Mouse (Mus musculus) heart, embryonic 12.5 days (tissue): ENCODE data around the gene Ano8. TPM values are rescaled to one million over a fixed set of nuclear protein-coding genes. Genes with fewer than 3 reads are reported as not detected.
"Not testable (repeated sequence)": the region's sequence is repeated elsewhere in the genome, so short reads cannot be mapped to it uniquely, and the experiment has no call there.

Experiments used
- ATAC-seq: fragments of 200-750 bp; cut with Nextera tagmentation; 2 replicates; pipeline ENCODE4 v1.8.0; 2017; ENCODE audit warnings: moderate TSS enrichment, moderate library complexity; ENCODE audit not compliant: insufficient number of reproducible peaks, low FRiP score
- H3K27ac ChIP-seq: fragments of 300-500 bp; sonication (generic); 2 replicates; pipeline ENCODE4 v1.5.1; 2016; ENCODE audit warnings: mild to moderate bottlenecking, moderate library complexity; ENCODE audit not compliant: poor library complexity, severe bottlenecking
- H3K27me3 ChIP-seq: fragments of 300-500 bp; sonication (generic); replicated peaks from 2 replicates; pipeline ENCODE4 v1.6.1; 2016; ENCODE audit warnings: mild to moderate bottlenecking, moderate library complexity
- H3K36me3 ChIP-seq: fragments of 300-500 bp; sonication (generic); 2 replicates; pipeline ENCODE4 v1.6.1; 2016; ENCODE audit warnings: mild to moderate bottlenecking, moderate library complexity
- H3K4me1 ChIP-seq: fragments of 300-500 bp; sonication (generic); replicated peaks from 2 replicates; pipeline ENCODE4 v1.6.1; 2016; ENCODE audit warnings: mild to moderate bottlenecking
- H3K4me2 ChIP-seq: fragments of 300-500 bp; sonication (generic); 2 replicates; pipeline ENCODE4 v1.6.1; 2016; ENCODE audit warnings: mild to moderate bottlenecking, moderate library complexity
- H3K4me3 ChIP-seq: fragments of 300-500 bp; sonication (generic); 2 replicates; pipeline ENCODE4 v1.5.1; 2016; ENCODE audit warnings: mild to moderate bottlenecking
- H3K9ac ChIP-seq: fragments of 300-500 bp; sonication (generic); 2 replicates; pipeline ENCODE4 v1.6.1; 2016; ENCODE audit warnings: mild to moderate bottlenecking, moderate library complexity
- H3K9me3 ChIP-seq: fragments of 300-500 bp; sonication (generic); replicated peaks from 2 replicates; pipeline ENCODE4 v1.6.1; 2016; ENCODE audit warnings: mild to moderate bottlenecking, moderate library complexity
- WGBS: fragments of 180-500 bp; shearing (Covaris S2); methylation state at CpG from one replicate; pipeline ENCODE4 v1.1.7; 2016; 5-methylcytosine and 5-hydroxymethylcytosine counted together
- polyA plus RNA-seq: library from polyadenylated mRNA; unstranded; fragments of >200 nt; fragmentation: Nextera tagmentation; extraction: Ambion mirVana; gene quantifications from 2 replicates; pipeline ENCODE4 v1.2.1, GENCODE M21; 2016

Ano8 gene
- polyA plus RNA-seq, 1 experiment from 2014 or later: 2.7 TPM

GRCm38 (mm10) chr8:71432935-71433334 is 52.8 kb downstream of the Ano8 start:
- H3K4me1 ChIP-seq, H3K4me2 ChIP-seq, H3K4me3 ChIP-seq, H3K27me3 ChIP-seq, H3K36me3 ChIP-seq, H3K9ac ChIP-seq, ATAC-seq, H3K9me3 ChIP-seq, H3K27ac ChIP-seq: not testable (repeated sequence)
- 74% methylated on average over 1 of the region's 1 CpGs for WGBS

Other genes with a start within 250 kb of the Ano8 start
- 28.1 and 29.1 TPM in 2 replicates for gene Myo9b, start 213.2 kb downstream of the Ano8 start, polyA plus RNA-seq
- gene Haus8, start 213.0 kb downstream of the Ano8 start, polyA plus RNA-seq: 131 and 132 TPM in 2 replicates
- gene Use1, start 119.1 kb downstream of the Ano8 start, polyA plus RNA-seq: 68.6 and 69.9 TPM in 2 replicates
- gene Ocel1, start 114.7 kb downstream of the Ano8 start, polyA plus RNA-seq: 5.5 and 5.7 TPM in 2 replicates
- 63.6 and 64.3 TPM in 2 replicates for gene Nr2f6, start 104.0 kb downstream of the Ano8 start, polyA plus RNA-seq
- 4.8 and 6.1 TPM in 2 replicates for gene Ushbp1, start 90.2 kb downstream of the Ano8 start, polyA plus RNA-seq
- gene Babam1, start 89.1 kb downstream of the Ano8 start, polyA plus RNA-seq: 77.6 and 94.2 TPM in 2 replicates
- 28.8 and 30.2 TPM in 2 replicates for gene Ankle1, start 80.0 kb downstream of the Ano8 start, polyA plus RNA-seq
- gene Abhd8, start 22.3 kb downstream of the Ano8 start, polyA plus RNA-seq: 35.4 and 36.7 TPM in 2 replicates
- 172 and 175 TPM in 2 replicates for gene Mrpl34, start 21.0 kb downstream of the Ano8 start, polyA plus RNA-seq
- gene Dda1, start 16.8 kb downstream of the Ano8 start, polyA plus RNA-seq: 85.4 and 89.9 TPM in 2 replicates
- gene Gtpbp3, start 2.1 kb upstream of the Ano8 start, polyA plus RNA-seq: 11.6 and 12.8 TPM in 2 replicates
- 184 and 202 TPM in 2 replicates for gene Plvap, start 25.8 kb upstream of the Ano8 start, polyA plus RNA-seq
- 0.83 and 1.4 TPM in 2 replicates for gene Ccdc194, start 39.7 kb upstream of the Ano8 start, polyA plus RNA-seq
- 25.6 and 28.8 TPM in 2 replicates for gene Bst2, start 51.5 kb upstream of the Ano8 start, polyA plus RNA-seq
- 51.8 and 53.4 TPM in 2 replicates for gene Mvb12a, start 57.0 kb upstream of the Ano8 start, polyA plus RNA-seq
- gene Tmem221, start 72.9 kb upstream of the Ano8 start, polyA plus RNA-seq: 0.28 and 0.58 TPM in 2 replicates
- not detected in 2 replicates for gene Nxnl1, start 80.6 kb upstream of the Ano8 start, polyA plus RNA-seq
- 21.2 and 22.6 TPM in 2 replicates for gene Slc27a1, start 82.9 kb upstream of the Ano8 start, polyA plus RNA-seq
- 178 and 179 TPM in 2 replicates for gene Pgls, start 106.2 kb upstream of the Ano8 start, polyA plus RNA-seq
- 2.2 and 2.4 TPM in 2 replicates for gene Fam129c, start 111.7 kb upstream of the Ano8 start, polyA plus RNA-seq
- gene Colgalt1, start 125.0 kb upstream of the Ano8 start, polyA plus RNA-seq: 60.7 and 61.4 TPM in 2 replicates
- gene Unc13a, start 185.8 kb upstream of the Ano8 start, polyA plus RNA-seq: 0.47 and 0.64 TPM in 2 replicates
- gene Jak3, start 190.3 kb upstream of the Ano8 start, polyA plus RNA-seq: 10.6 and 11.8 TPM in 2 replicates
- 2.0 and 2.4 TPM in 2 replicates for gene Insl3, start 203.3 kb upstream of the Ano8 start, polyA plus RNA-seq
- gene B3gnt3, start 215.8 kb upstream of the Ano8 start, polyA plus RNA-seq: 3.4 and 3.7 TPM in 2 replicates
- 1.6 and 2.1 TPM in 2 replicates for gene Fcho1, start 239.8 kb upstream of the Ano8 start, polyA plus RNA-seq